Mouse (Mus musculus) G1E-ER4 (cell line): ENCODE measurements around the gene Chst8. TPM values are rescaled to one million over a fixed set of nuclear protein-coding genes. Genes with fewer than 3 reads are reported as not detected.

Experiments
- GATA1 ChIP-seq: IDR thresholded peaks from one replicate; pipeline ENCODE4 v1.8.0; 2012; ENCODE audit warnings: low read length, inconsistent platforms
- polyA plus RNA-seq: library from polyadenylated mRNA; stranded (reverse); fragments of >175 nt; gene quantifications from 2 replicates; pipeline ENCODE4 v1.2.3, GENCODE M21; 2012

Gene Chst8
- polyA plus RNA-seq, 1 experiment, result not detected

DNA sequence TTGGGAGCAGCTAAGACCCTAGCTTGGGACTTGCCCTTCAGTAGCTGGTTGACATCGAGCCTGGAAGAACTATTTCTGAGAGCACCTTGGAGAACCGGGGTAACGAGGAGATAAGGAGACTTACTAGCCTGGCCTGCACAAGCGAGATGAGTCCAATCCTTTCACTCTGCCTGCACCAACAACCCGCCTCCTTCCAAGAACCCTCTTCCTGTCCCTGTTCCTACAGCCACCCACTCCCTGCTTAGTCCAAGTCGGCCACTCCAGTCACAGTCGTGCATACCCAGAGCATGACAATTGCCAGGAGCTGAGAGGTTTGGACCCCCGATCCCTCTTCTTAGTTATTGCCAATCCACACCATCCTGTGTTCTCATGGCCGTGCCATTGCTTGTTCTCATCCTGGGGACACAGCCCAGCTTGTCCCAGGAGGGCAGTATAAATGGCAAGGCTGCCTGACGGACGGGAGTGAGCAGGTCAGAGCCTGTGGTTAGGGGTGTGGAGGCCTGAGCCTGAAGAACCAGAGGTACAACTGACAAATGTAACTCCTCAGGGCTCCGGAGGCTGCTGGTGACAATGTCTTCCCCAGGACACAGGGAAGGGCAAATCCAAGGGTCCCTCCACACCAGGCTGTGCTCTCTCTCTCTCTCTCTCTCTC is 166.2 kb downstream of the Chst8 start:
- no peak for TF ChIP-seq GATA1

DNA sequence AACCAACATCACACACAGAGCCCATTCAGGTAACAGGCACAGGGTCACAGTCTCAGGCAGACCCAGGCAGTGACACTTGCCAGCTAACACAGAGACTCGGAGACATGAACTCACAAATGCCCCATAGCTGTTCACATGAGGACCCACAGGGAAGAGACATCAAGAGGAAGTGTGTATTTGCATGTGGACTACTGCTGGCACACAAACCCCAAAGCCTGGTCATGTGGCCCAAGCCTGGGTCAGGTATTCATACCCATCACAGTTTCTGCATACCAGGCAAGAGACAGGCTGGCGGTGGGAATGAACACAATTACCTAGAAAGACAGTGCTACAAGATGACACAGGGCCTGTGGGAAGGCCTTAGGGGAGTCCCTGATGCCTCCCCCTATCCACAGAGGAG is 166.9 kb downstream of the Chst8 start:
- TF ChIP-seq GATA1, result no peak

DNA sequence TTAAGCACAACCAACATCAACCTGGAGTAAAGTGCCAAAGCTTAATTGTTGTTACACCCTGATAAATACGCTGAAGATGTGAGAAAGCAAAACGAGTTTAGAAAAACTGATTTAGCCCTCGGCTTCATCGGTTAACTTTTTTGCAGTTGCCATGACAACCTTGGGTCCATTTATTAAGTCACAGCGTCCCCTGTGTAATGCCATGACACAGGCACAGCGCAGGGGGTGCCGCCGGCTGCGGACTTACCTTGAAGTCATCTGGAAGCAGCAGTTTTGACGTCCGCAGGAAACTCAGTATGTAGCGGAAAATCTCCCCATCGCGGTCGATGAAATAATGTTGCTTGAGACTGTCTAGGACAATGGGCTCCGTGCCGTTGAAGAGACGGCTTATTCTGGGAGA is 167.9 kb downstream of the Chst8 start:
- TF ChIP-seq GATA1, result no peak

DNA sequence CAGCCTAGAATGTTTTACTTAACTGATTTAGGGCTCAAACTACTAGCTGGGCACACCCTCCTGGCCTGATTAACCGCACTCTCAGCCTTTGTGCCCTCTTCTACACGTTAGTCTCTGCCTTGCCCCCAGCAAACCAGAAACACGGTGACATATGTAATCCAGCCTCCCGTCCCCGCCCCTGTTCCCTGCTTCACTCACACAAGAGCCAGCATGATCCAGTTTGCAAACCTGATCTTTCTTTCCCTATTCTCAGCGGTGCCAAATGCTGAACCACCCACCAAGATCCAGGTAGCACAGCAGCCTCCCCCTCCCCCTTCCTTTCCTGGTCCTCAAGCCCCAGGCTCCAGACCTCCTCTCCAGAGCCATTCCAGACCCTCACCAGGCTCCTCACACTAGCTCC is 169.2 kb downstream of the Chst8 start:
- TF ChIP-seq GATA1, result no peak

DNA sequence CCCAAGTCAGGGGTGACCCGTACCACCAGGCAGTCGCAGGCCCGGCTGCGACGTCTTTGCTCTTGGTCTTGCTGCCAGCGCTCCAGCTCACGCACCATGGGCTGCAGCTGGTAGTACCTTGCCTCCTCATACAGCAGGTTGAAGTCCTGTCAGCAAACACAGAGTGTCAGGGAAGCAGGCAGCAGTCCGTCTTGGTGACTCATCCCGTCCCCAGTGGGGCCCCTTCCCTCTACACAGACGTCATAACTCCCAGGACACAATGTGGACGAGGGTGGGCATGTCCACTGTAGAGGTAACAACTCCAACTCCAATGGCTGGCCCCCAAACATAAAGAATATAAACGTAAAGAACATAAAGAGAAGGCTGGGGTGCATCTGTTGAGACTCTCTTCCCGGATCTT is 170.5 kb downstream of the Chst8 start:
- no peak for TF ChIP-seq GATA1

DNA sequence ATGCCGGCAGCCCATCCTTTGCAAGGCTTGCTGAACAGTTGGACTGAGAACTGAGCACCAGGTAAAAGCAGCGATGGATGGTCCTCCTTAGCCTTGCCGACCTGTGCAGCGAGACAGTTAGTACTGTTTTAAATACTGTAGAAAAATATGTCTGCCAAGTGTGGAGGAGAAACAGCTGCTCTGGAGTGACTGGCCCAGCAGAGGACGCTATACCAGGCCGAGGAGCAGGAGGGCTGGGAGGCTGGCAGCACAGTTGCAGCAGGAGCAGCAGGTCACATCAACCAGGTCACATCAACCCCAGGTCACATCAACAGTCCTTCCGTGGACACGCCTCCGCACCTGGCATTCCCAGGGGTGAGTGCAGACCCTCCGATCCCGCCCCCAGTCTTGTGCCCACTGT is 172.7 kb downstream of the Chst8 start:
- TF ChIP-seq GATA1, result no peak

DNA sequence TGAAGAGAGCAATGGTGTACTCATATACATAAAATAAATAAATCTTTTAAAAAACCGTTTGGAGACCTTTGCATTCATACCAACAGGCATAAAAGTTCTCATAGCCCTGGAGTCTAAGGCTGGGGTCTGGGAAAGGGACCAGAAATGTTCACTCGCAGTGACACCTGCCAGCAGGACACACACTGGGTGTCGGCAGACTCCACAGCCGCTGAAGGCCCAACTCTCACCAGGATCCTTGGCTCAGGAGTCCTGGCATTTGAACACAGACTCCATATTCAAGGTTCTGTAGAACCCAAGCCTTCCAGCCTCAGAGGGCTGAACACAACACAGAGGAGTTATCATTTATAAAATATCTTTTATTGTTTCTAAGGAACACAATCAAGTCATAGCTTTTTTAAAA is 175.8 kb downstream of the Chst8 start:
- TF ChIP-seq GATA1, result no peak

DNA sequence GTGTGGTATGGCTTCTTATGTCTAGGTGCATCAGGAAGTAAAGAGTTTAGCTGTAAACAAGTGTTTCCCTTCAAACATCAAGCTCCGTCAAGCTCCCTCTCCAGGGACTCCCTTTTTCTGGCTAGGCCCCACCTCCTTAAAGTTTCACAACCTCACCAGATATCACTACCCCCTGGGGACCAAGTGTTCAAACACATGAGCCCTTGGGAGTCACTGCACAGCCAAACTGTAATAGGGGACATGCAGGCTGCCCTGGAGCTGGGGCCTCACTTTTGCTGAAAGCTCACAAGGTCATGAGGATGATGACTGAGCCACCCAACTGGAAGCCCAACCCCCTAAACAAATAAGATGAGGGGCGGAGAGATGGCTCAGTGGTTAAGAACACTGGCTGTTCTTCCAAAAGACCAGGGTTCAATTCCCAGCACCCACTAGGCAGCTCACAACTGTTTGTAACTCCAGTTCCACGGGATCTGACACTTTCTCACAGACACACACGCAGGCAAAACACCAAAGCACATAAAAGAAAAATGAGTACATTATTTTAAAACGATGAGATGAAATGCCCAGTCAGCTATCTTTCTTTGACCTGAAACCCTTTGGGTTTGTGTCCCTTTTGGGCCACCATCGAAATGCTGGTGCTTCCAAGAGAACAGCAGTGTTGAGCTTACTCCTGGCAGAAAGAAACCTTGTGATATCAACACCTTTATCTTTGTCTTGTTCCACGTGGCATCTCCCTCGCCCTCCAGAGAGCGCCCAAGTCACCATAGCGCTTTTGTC is 179.4 kb downstream of the Chst8 start:
- TF ChIP-seq GATA1, result no peak

DNA sequence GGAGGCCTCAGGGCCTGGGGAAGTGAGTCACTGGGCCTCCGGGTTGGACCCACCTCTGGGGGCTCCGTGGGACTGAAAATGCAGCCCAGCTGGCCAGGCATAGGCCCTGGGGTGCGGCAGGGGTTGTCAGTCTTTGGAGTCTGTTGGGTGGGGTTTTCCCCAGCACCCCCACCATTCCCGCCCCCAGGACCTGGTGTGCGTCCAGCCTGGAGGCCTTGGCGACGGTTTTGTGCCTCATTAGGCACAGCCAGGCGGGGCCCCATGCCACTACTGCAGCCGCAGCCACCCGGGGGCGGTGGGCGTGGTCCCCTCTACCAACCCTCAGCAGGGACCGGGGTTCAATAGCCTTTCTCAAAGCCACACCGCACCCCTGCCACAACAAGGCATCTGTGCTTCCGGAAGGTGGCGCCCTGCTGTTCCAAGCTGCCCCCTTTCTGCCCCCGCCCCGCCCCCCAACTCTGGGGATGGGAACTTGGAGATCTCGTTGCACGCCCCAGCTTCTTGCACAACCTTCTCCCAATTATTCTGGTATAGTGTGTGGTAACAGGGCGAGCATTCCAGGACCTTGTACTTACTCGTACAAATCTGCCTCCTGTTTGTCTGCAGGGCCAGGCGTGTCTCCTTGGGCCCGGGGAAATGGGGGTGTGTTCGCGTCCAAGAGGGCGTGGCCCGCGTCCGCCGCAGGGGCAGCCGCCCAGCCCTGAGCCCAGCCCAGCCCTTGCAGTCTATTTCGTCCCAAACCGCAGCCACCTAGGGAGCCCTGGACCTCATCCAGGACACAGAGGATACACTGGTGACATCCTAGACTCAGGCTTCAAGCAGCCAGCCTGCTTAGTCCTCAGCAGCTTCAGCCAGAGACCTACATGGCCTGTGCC is 182.1 kb downstream of the Chst8 start:
- TF ChIP-seq GATA1, result no peak

DNA sequence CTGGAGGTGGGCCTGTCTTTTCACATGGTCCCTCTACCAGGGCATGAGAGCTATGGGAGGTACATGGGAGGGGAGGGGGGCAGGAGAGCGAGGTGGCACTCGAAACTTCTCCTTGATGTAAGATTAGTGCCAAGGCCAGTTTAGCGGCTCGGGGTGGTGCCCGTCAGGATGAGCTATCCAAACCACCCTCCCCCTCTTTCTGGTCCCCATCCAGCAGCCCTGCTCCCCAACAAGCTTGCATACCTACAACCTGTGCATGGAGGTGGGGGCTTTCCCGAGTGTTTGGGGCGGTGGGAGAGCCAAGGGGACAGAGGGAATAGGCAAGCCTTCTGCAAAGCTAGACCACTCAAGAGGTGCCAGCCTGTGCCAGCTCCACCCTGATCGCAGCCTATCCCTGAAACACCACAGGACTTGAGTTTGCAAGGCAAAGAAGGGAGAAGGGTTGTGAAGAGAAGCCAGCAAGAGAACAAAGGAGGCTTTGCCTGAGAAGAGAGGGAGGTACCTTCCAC is 182.8 kb downstream of the Chst8 start:
- TF ChIP-seq GATA1, result no peak

Other genes with a start within 250 kb of the Chst8 start
- gene Kctd15, start 156.0 kb downstream of the Chst8 start, polyA plus RNA-seq, result not detected in 2 replicates
- 15.6 and 17.7 TPM in 2 replicates for gene Pepd, start 99.7 kb upstream of the Chst8 start, polyA plus RNA-seq
- 30.8 and 32.3 TPM in 2 replicates for gene Cebpg, start 243.9 kb upstream of the Chst8 start, polyA plus RNA-seq